Mouse (Mus musculus): ENCODE measurements around the gene Fam160b1. TPM values are rescaled to one million over a fixed set of nuclear protein-coding genes. Genes with fewer than 3 reads are reported as not detected.
A peak's percentile ranks its signal among the peaks of the same experiment; 100 is the strongest.

The Fam160b1 gene
- total RNA-seq, 2 experiments from 2014 or later, result 12.7 to 23.0 TPM

DNA sequence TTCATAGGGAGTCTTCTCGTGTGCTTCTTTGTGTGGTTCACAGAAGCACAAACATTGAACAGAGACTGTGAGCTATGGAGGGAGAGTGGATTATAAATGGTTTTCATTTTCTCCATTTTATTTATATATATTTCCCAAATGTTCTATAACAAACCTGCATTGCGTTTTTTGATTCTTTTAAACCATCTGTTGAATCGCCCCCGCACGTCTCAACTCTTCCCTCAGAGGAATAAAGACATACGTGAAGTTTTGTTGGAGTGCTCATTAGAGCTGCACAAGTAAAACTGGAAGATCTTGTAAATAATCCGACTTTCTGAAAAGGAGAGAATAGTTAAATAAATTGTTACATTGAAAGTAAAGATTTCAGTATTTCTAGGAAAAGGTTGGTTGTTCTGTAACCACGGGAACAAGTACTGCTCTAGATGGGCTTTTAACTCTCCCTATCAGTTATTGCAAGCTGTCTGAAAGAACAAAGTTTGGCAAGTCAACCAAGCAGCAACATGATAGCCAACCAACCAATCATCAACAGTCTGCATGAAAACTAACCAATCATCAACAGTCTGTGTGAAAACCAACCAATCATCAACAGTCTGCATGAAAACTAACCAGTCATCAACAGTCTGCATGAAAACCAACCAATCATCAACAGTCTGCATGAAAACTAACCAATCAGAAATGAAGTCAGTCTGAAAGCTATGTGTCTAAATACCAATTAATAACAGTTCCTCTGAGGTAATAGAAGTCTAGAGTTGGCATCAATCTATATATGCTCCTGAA is 54.7 kb downstream of the Fam160b1 start:
- peak; percentile 33; the same call in 1 of the 2 replicates for ATAC-seq (replicated peaks; ENCODE audit: poor library complexity)

DNA sequence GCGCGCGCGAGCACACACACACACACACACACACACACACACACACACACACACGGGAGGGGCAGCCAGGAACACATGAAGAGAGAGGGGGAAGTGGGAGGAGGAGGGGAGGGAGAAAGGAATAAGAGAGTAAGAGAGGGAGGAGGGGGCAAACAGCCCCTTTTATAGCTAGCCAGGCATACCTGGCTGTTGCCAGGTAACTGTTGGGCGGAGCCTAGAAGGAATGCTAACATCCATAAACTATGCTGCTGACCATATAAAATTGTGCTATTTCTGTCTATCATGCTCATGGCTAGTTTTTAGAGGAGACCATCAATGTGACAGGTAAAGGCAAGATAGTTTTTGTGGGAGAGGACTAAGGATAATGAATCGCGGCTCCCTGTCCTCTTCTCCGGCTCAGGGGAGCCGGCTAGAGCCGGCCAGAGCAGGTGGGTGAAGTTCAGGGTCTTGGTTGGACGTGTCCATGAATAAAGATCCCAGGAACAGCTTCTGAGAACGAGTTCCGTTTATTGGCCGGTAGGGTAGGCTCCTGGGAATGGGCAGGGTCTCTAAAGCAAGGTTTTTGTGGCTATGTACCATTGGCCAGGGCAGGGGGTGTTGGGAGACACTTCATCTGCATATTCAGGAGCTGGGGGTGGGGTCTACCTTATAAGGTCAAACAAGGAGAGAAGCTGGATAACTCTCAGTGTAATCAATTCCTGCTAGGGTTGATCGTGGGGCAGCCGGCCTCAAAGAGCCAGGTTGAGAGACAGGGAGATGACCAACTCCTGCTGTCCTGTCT is 57.5 kb downstream of the Fam160b1 start:
- ATAC-seq (replicated peaks; ENCODE audit: poor library complexity), result no peak

DNA sequence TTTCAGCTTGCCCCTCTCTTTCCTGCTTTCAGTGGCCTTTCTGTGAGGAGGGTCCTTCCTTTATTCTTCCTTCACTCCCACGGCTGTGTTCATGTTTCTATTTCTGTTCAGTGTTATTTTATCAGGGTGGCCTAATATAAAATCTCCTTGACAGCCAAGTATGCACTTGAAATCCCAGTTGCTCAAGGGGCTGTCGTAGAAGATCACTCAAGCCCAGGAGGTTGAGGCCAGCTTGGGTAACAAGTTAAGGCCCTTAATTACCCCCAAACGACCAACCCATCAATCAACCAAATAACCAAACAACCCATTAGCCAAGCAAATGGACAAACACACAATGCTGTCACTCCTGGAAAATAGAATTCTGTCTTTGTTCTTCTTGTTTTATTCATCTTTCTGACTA is 62.9 kb downstream of the Fam160b1 start:
- no peak for ATAC-seq (replicated peaks; ENCODE audit: poor library complexity)

DNA sequence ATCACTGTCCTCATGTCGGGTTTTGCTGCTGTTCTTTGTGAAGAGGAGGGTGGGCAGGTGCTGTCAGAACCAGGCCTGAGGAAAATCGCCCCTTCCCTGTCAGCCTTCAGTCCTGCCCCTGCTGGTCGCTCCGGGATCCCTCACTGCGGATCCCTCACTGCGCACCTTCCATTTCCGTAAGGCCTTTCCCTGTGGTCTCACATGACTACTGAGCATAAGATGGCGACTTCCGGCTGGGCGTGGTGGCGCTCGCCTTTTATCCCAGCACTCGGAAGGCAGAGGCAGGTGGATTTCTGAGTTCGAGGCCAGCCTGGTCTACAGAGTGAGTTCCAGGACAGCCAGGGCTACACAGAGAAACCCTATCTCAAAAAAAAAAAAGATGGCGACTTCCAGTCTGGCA is 64.8 kb downstream of the Fam160b1 start:
- ATAC-seq (replicated peaks; ENCODE audit: poor library complexity), result no peak

DNA sequence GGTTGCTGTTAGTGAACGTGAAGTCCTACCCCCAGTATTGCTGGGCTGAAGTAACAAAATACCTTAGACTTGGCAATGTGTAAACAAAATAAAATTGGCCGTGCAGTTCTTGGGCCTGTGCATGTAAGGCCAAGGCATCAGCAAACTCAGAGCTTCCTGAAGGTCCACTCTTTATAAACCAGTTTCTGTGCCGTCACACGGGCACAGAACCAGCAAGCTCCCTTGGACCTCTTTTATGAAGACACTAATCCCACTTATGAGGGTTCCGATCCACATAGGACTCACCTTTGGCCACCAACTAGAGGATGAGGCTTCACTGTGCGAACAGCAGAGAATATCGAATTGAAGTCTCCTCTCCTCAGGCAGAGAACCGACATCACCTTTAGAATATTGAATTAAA is 66.4 kb downstream of the Fam160b1 start:
- ATAC-seq (replicated peaks; ENCODE audit: poor library complexity), result no peak

DNA sequence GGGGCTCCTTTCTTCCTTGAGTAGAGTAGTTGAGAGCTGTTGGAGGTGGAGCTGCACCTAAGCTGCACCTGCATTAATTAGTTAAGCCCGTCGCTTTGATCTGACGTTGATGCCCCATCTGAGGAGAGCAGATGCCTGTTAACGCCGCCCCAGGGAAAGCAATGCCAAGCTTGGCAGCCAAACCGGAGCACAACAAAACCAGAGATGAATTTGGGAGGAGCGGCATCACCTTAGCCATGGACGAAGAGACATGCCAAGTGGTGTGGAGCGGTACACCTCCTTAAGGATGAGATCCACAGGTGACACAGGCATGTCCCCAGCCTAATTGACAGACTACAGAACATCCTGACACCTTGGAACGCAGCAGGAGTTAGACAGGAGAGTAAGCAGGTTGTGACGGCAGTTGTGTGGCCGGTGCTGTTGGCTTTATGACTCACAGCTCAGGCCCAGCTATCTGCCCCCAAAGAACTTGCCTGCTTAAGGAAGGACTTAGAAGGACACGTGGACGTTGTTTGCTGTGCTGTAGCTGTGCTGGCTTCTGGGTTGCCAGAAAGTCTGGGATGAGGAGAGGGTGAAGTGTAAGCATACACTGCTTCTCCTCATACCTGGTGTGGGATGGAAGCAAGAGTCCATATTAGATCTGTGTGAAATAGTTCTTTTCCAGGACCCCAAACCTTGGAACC is 67.4 kb downstream of the Fam160b1 start:
- no peak for ATAC-seq (replicated peaks; ENCODE audit: poor library complexity)

DNA sequence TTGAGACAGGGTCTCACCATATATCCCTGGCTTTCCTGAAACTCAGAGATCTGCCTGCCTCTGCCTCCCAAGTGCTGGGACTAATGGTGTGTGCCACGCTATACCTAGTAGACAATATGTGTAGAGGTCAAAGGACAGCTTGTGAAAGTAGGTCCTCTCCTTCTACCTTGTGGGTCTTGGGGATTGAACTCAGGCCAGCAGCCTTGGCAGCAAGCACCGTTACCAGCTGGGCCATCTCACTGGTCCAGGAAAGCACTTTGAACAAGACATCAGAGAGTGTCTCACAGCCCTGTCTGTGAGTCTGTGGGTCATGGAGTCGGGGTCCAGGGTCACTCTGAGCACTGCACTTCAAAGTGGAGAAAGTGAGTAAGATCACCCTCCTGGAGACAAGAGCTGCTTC is 68.2 kb downstream of the Fam160b1 start:
- ATAC-seq (replicated peaks; ENCODE audit: poor library complexity), result no peak

DNA sequence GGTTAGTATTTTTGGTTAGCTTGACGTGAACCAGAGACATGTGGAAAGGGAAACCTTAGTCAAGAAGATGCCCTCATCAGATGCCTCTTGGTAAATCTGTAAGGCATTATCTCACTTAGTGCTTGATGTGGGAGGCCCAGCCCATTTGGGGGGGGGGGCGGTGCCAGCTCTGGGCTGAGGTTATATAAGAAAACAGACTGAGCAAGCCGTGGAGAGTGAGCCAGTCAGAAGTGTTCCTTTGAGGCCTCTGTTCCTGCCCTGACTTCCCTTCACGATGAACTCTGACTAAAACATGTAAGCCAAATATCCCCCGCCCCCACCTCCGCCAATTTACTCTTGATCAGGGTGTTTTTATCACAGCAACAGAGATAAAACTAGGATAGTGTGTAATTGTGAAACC is 69.4 kb downstream of the Fam160b1 start:
- ATAC-seq (replicated peaks; ENCODE audit: poor library complexity), result no peak

DNA sequence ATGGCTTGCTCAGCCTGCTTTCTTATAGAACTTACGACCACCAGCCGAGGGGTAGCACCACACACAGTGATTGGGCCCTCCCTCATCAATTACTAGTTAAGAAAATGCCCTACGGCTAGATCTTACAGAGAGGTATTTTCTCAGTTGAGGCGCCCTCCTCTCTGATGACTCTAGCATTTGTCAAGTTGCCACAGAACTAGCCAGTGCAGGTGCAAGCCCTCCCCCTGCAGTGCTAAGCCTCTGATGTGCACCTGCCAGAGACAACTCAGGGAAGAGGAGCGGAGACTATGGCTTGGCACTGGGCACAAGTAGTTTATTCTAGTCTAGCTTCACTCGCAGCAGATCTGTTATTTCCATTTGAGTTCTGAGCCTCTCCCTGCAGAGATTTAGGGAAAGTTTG is 71.0 kb downstream of the Fam160b1 start:
- ATAC-seq (replicated peaks; ENCODE audit: poor library complexity), result no peak

DNA sequence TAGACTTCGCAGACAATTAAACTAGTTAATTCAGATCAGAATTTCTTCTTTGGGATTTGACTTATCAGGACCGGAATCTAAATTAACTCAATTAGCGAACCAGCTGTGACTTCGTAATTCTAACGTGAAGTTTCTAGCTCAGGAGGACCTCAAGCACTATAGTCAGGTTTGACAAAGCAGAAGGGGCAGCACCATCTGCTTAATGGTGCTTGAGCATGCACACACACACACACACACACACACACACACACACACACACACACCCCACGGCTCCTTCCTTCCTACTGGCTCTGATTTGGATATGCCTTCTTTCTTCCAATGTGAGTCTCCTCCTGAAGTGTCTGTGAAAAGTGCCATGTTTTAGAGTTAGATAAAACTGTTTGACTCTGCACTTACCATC is 73.5 kb downstream of the Fam160b1 start:
- no peak for ATAC-seq (replicated peaks; ENCODE audit: poor library complexity)

DNA sequence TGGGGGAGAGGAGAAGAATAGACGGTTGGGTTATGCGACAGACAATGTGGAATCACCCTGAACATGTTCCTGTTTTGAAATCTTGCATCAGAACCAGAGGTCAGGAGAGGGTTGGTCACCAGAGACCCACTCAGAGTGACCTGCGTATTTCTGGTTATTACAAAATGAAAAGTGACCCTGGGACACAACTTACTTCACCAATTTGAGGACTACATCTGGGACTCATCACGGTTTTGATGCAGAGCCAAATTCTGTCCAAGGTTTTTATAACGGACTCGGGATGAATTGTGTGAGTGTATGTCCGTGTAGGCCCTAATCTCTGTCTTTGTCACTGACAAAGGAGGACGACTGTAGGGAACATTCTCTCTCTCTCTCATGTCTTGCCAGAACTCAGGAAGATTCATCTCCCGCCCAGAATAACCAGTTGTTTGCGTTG is 76.1 kb downstream of the Fam160b1 start:
- no peak for ATAC-seq (replicated peaks; ENCODE audit: poor library complexity)

DNA sequence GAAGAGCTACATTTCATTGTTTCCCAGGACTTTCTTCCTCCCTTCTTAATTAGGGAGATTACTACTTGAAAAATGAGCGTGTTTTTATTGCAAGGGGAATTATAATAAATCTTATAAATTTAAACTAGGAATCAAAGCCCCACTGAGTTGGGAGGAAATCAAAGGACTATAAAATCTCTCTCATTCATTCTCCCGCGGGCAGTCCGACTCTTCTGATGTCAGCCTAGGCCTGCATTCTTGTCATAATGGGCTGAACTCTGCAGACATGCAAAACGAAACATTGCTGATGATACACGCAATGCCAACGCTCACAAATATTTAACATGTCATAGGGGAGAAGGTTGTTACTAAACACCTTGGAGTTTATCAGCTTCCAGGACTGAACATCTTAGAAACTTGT is 76.6 kb downstream of the Fam160b1 start:
- ATAC-seq (replicated peaks; ENCODE audit: poor library complexity), result no peak

Other genes starting within 250 kb of the Fam160b1 start
- 6.1 and 7.0 TPM in 2 replicates for gene Ablim1, start 45.8 kb upstream of the Fam160b1 start, total RNA-seq (2015)
- 6.7 and 8.1 TPM in 2 replicates for gene Ablim1, start 45.8 kb upstream of the Fam160b1 start, total RNA-seq (2017)
- 11.7 and 15.3 TPM in 2 replicates for gene Trub1, start 92.2 kb downstream of the Fam160b1 start, total RNA-seq (2015)
- gene Trub1, start 92.2 kb downstream of the Fam160b1 start, total RNA-seq (2017), result 13.1 and 20.9 TPM in 2 replicates

All from megakaryocyte progenitor cell, adult 5-6 weeks (primary cell).